Mouse (Mus musculus) limb, embryonic 12.5 days (tissue): Measurements from ENCODE around the gene Dmkn. TPM values are rescaled to one million over a fixed set of nuclear protein-coding genes. Genes with fewer than 3 reads are reported as not detected.
"Not testable (repeated sequence)": the region's sequence is repeated elsewhere in the genome, so short reads cannot be mapped to it uniquely, and the experiment has no call there.

Source experiments
- ATAC-seq: fragments of 200-750 bp; cut with Nextera tagmentation; 2 replicates; pipeline ENCODE4 v1.8.0; 2017; ENCODE audit warnings: low read depth, moderate TSS enrichment; ENCODE audit not compliant: insufficient number of reproducible peaks, insufficient read depth, low FRiP score, low TSS enrichment
- H3K27ac ChIP-seq: fragments of 300-500 bp; sonication (generic); 2 replicates; pipeline ENCODE4 v1.5.1; 2016; ENCODE audit warnings: mild to moderate bottlenecking, moderate library complexity
- H3K27me3 ChIP-seq: fragments of 300-500 bp; sonication (generic); 2 replicates; pipeline ENCODE4 v1.6.1; 2016; ENCODE audit warnings: mild to moderate bottlenecking, moderate library complexity
- H3K36me3 ChIP-seq: fragments of 300-500 bp; sonication (generic); 2 replicates; pipeline ENCODE4 v1.6.1; 2016; ENCODE audit warnings: mild to moderate bottlenecking, moderate library complexity
- H3K4me1 ChIP-seq: fragments of 300-500 bp; sonication (generic); replicated peaks from 2 replicates; pipeline ENCODE4 v1.6.1; 2016
- H3K4me2 ChIP-seq: fragments of 300-500 bp; sonication (generic); 2 replicates; pipeline ENCODE4 v1.6.1; 2016; ENCODE audit warnings: mild to moderate bottlenecking, moderate library complexity
- H3K4me3 ChIP-seq: fragments of 300-500 bp; sonication (generic); replicated peaks from 2 replicates; pipeline ENCODE4 v1.5.1; 2016; ENCODE audit warnings: mild to moderate bottlenecking
- H3K9ac ChIP-seq: fragments of 300-500 bp; sonication (generic); replicated peaks from 2 replicates; pipeline ENCODE4 v1.6.1; 2016; ENCODE audit warnings: mild to moderate bottlenecking, moderate library complexity
- H3K9me3 ChIP-seq: fragments of 300-500 bp; sonication (generic); 2 replicates; pipeline ENCODE4 v1.6.1; 2016; ENCODE audit warnings: mild to moderate bottlenecking, moderate library complexity
- WGBS: fragments of 180-500 bp; shearing (Covaris S2); methylation state at CpG from one replicate; pipeline ENCODE4 v1.1.7; 2016; 5-methylcytosine and 5-hydroxymethylcytosine counted together
- polyA plus RNA-seq: library from polyadenylated mRNA; unstranded; fragments of >200 nt; fragmentation: Nextera tagmentation; extraction: Ambion mirVana; gene quantifications from 2 replicates; pipeline ENCODE4 v1.2.1, GENCODE M21; 2016

Gene Dmkn
- polyA plus RNA-seq, 1 experiment from 2014 or later: not detected

- H3K27me3 ChIP-seq: no peaks in the 10 kb centered on the region
- H3K4me2 ChIP-seq: no peak overlapping the region
- H3K9ac ChIP-seq: no peak overlapping the region
- peaks cover 74% of the 10 kb centered on the region for H3K36me3 ChIP-seq
- no peak overlapping the region for H3K4me3 ChIP-seq
- H3K27ac ChIP-seq: no peak overlapping the region
- no peaks in the 10 kb centered on the region for H3K4me1 ChIP-seq
- H3K9me3 ChIP-seq: no peaks in the 10 kb centered on the region
- 91% methylated on average over 3 of the region's 3 CpGs for WGBS
- no peak for ATAC-seq
Observed at GRCm38 (mm10) chr7:30736211-30736610, 27.3 kb upstream of the Dmkn start.

- H3K9me3 ChIP-seq, H3K27me3 ChIP-seq, H3K4me1 ChIP-seq, ATAC-seq, H3K9ac ChIP-seq, H3K4me2 ChIP-seq, H3K27ac ChIP-seq, H3K4me3 ChIP-seq: not testable (repeated sequence)
- peaks cover 28% of the 10 kb centered on the region for H3K36me3 ChIP-seq
- 84% methylated on average over 2 of the region's 2 CpGs for WGBS
Observed at GRCm38 (mm10) chr7:30742570-30742969, 21.0 kb upstream of the Dmkn start.

DNA sequence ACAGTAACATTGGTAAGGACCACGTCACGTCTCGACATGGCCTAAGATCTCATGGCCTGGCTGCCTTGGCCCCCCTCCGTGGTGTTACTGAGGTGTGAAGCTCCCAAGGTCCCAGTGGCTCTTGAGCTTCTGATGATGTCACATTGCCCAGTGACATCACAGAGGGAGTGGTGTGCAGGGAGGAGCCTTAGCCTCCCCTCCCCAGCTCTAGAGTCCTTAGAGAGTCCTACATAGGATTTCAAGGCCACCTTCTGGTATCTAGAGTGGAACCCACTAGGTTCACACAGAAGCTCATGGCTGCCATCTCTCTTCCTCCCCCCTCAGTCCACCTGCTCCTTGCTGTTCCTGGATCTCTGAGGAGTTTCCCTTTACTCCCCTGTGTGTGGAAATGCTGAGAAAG is 19.9 kb upstream of the Dmkn start, which contains the start of gene Gapdhs:
Gene Gapdhs (minus strand): TSS at position 65 of the 400 bp plus-strand sequence.
- peaks cover 19% of the 10 kb centered on the region for H3K36me3 ChIP-seq
- WGBS: 75% methylated on average over 4 of the region's 4 CpGs
- H3K9me3 ChIP-seq, H3K4me1 ChIP-seq, H3K4me3 ChIP-seq, H3K4me2 ChIP-seq, H3K27ac ChIP-seq, H3K9ac ChIP-seq, H3K27me3 ChIP-seq: not testable (repeated sequence)
- ATAC-seq: 0 out of 2 replicates have a peak, but pooled peaks have one; percentile 16

DNA sequence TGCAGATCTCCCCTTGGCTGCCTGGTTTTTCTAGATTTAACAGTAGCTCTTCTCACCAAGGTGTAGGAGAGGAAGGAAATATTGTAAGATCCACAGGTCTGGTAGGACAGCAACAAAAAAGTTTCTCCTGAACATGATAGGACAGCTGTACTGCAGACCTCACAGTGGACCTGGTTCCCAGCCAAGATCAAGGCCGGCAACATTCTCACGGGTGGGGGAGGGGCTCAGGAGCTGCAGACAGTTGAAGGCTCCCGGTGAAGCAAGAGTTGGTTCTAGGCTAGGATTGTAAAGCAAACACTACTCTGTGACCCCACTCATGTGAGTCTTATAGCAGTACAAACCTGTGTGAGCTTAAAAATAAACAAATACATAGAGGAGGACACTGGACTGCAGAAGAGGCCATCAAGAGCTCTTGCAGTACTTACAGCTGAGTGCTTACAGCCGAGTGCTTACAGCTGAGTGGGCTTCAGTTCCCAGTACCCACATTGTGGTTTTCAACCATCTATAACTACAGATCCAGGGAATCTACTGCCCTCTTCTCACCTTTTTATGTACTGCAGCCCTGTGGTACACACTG is 19.4 kb upstream of the Dmkn start:
- H3K4me2 ChIP-seq: no peak overlapping the region
- H3K4me1 ChIP-seq: peaks cover 3% of the 10 kb centered on the region; the same call in 1 of the 2 replicates
- H3K27me3 ChIP-seq: no peaks in the 10 kb centered on the region
- WGBS: 39% methylated on average over 4 of the region's 4 CpGs
- no peak overlapping the region for H3K27ac ChIP-seq
- peaks cover 19% of the 10 kb centered on the region for H3K36me3 ChIP-seq
- no peak for ATAC-seq
- H3K4me3 ChIP-seq: no peak overlapping the region
- no peak overlapping the region for H3K9ac ChIP-seq
- no peaks in the 10 kb centered on the region for H3K9me3 ChIP-seq

DNA sequence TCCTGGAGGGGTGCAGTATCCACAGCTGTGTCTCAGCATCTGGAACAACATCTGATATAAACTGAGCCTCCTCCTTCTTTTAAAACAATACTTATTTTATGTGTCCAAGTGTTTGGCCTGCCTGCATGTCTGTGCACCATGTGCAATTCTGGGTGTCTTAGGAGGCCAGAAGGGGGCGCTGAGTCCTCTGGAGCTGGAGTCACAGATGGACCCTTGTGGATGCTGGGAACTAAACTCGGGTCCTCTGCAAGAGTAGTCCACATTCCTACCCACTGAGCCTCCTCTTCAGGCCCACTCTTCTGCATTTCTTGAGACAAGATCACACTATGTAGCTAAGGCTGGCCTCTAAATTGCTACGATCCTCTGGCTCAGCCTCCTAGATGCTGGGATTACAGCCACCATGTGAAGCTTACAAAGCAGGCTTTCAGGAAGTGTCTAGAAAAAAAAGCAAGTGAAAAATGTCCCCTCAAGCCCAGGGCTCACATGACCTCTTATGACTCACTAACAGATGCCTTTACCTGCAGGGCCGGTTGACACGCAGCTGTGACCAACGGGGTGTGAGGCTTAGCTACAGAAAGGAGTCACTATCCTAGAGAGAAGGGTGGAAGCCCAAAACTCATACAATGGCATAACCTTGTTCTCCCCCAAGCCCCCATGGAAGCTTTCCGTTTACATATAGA is 15.9 kb upstream of the Dmkn start:
- 81% methylated on average over 7 of the region's 7 CpGs for WGBS
- peaks cover 9% of the 10 kb centered on the region; the same call in 1 of the 2 replicates for H3K36me3 ChIP-seq
- no peak for ATAC-seq

DNA sequence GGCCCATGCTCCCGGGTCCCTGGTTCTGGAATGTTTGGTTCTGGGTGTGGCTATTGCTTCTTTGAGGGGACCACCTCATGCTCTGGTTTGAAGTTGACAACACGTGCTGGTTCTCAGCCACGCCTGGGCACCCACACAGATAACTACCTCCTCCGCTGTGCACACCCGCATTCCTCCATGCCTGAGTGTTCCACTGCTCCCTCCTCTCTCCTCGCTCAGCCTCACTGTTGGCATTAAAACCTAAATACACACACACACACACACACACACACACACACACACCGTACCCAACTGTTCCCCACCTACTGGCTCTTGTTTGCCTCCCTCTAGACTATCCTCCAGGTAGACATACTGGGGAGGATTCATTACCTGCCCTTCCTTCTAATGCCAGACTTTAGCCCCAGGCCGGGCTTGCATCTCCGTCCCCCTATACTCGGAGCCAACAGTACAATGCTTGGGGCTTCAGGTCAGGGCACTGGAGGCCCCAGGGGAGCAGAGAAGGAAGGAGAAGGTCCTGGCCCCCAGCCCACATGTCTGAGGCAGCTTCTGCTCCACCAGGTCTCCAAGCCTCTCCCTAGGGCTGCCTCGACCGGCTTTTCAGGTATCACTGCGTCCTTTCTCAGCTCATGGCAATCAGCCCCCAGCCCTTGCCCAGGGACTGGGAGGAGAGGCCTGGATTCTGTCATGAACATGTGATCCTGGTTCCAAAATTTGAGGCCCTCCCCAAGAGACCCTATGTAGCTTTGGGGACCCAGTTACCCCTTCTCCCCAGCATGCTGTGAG is 13.5 kb upstream of the Dmkn start:
- H3K36me3 ChIP-seq: peaks cover 21% of the 10 kb centered on the region
- H3K4me1 ChIP-seq: no peaks in the 10 kb centered on the region
- peaks cover 7% of the 10 kb centered on the region for H3K9me3 ChIP-seq
- no peaks in the 10 kb centered on the region for H3K27me3 ChIP-seq
- 84% methylated on average over 13 of the region's 13 CpGs for WGBS
- ATAC-seq: no peak
- no peak overlapping the region for H3K27ac ChIP-seq
- H3K9ac ChIP-seq: no peak overlapping the region
- no peak overlapping the region for H3K4me3 ChIP-seq
- H3K4me2 ChIP-seq: no peak overlapping the region

More for the DNA sequence above, 15.9 kb upstream of the Dmkn start:
- Histone ChIP-seq H3K4me1 (peaks cover 3% of the 10 kb centered on the region; the same call in 1 of the 2 replicates), H3K27ac (no peak overlapping the region), H3K4me2 (no peak overlapping the region), H3K27me3 (no peaks in the 10 kb centered on the region), H3K9ac (no peak overlapping the region), H3K4me3 (no peak overlapping the region), H3K9me3 (no peaks in the 10 kb centered on the region)

- Histone ChIP-seq H3K9me3 (peaks cover 11% of the 10 kb centered on the region), H3K4me2 (no peak within 1 kb of the TSS), H3K9ac (no peak within 1 kb of the TSS), H3K4me3 (no peak within 1 kb of the TSS), H3K4me1 (no peaks in the 10 kb centered on the region), H3K36me3 (peaks cover 32% of the 10 kb centered on the region), H3K27me3 (no peaks in the 10 kb centered on the region), H3K27ac (no peak within 1 kb of the TSS)
- 64% methylated on average over 5 of the region's 5 CpGs for WGBS
- ATAC-seq: no peak
Observed at GRCm38 (mm10) chr7:30751086-30751669, 12.4 kb upstream of the Dmkn start, which contains the start of gene Sbsn. Gene Sbsn (plus strand): TSS chr7:30751471.

- no peak for ATAC-seq
- Histone ChIP-seq H3K27ac (no peak overlapping the region), H3K9me3 (peaks cover 11% of the 10 kb centered on the region), H3K9ac (no peak overlapping the region), H3K4me1 (no peaks in the 10 kb centered on the region), H3K4me3 (no peak overlapping the region), H3K4me2 (no peak overlapping the region), H3K36me3 (peaks cover 29% of the 10 kb centered on the region), H3K27me3 (no peaks in the 10 kb centered on the region)
- WGBS: 76% methylated on average over 3 of the region's 3 CpGs
Observed at GRCm38 (mm10) chr7:30757001-30757400, 6.6 kb upstream of the Dmkn start.

DNA sequence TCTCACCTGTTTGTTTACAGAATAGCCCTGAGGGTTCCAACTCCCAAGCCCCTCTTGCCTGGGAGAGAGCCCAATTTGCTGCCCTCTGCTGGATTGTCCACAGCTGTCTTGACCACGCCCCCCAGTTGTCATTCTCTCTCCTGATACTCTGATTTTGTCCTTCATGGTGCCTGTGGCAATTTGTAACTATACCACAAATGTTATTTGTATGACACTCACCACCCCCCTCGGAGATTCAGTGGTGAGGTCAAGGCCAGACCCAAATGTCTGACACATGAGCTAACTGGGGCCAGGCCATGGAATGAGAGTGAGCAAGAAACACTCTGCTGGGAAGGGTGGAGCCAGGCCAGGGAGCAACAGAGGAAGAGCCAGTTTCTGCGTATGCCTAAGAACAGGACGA is 4.7 kb upstream of the Dmkn start:
- Histone ChIP-seq H3K4me3 (no peak overlapping the region), H3K9ac (no peak overlapping the region), H3K36me3 (peaks cover 28% of the 10 kb centered on the region), H3K4me2 (no peak overlapping the region), H3K4me1 (no peaks in the 10 kb centered on the region), H3K9me3 (peaks cover 11% of the 10 kb centered on the region), H3K27ac (no peak overlapping the region), H3K27me3 (peaks cover 2% of the 10 kb centered on the region; the same call in 1 of the 2 replicates)
- ATAC-seq: no peak
- 23% methylated on average over 4 of the region's 4 CpGs for WGBS

DNA sequence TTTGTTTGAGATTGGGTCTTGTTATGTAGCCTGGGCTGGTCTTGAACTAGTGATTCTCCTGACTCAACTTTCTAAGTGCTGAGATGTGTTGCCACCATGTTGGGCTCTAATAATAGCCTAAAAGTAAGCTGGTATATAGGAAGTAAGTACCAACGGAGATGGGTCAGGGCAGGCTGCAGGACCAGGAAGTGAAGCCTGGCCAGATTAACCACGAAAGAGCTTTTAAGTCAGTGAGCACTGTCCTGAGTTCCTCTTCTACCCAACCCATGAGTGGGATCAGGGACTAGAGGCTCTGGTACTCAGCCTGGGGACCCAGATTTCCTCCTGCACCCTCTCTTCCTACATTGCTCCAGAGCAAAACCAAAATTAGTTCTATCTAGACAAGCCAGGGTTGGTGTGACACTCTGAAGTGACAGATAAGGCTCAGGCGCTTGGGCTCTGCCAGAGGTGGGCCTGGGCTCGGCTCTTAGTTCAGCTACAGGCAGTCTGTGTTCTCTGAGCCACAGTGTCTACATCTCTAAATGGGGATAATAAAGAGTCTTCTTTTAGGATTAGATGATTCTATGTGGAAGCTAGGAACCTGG is 1.7 kb upstream of the Dmkn start:
- H3K4me2 ChIP-seq: no peak overlapping the region
- no peak for ATAC-seq
- no peaks in the 10 kb centered on the region for H3K4me1 ChIP-seq
- 78% methylated on average over 4 of the region's 4 CpGs for WGBS
- H3K9me3 ChIP-seq: no peaks in the 10 kb centered on the region
- H3K27me3 ChIP-seq: peaks cover 22% of the 10 kb centered on the region
- H3K36me3 ChIP-seq: no peaks in the 10 kb centered on the region
- no peak overlapping the region for H3K9ac ChIP-seq
- no peak overlapping the region for H3K4me3 ChIP-seq
- H3K27ac ChIP-seq: no peak overlapping the region

DNA sequence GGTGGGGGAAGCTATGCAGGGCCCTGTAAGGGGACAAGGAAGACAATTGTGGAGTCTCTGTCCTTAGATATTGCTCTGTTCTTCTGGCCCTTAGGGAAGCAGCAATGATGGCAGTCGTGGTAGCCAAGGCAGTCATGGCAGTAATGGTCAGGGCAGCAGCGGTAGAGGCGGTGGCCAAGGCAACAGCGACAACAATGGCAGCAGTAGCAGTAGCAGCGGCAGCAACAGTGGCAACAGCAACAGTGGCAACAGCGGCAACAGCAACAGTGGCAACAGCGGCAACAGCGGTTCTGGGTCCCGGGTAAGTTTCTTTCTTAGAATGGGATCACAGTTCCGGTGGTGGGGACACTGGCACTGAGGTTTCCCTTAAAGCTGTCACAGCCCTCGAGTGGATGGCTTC is 1.6 kb downstream of the Dmkn start:
- peak overlapping the region; percentile 17; the same call in 1 of the 2 replicates for H3K4me2 ChIP-seq
- ATAC-seq: no peak

More for the DNA sequence above, 1.6 kb downstream of the Dmkn start:
- Histone ChIP-seq H3K9me3 (no peaks in the 10 kb centered on the region), H3K4me3 (no peak overlapping the region), H3K27me3 (peaks cover 27% of the 10 kb centered on the region), H3K9ac (no peak overlapping the region; the same call in 1 of the 2 replicates), H3K36me3 (no peaks in the 10 kb centered on the region), H3K27ac (no peak overlapping the region), H3K4me1 (no peaks in the 10 kb centered on the region)
- WGBS: 35% methylated on average over 11 of the region's 11 CpGs
